Mouse (Mus musculus): ENCODE results near the gene Ascl1.

The Ascl1 gene

DNA sequence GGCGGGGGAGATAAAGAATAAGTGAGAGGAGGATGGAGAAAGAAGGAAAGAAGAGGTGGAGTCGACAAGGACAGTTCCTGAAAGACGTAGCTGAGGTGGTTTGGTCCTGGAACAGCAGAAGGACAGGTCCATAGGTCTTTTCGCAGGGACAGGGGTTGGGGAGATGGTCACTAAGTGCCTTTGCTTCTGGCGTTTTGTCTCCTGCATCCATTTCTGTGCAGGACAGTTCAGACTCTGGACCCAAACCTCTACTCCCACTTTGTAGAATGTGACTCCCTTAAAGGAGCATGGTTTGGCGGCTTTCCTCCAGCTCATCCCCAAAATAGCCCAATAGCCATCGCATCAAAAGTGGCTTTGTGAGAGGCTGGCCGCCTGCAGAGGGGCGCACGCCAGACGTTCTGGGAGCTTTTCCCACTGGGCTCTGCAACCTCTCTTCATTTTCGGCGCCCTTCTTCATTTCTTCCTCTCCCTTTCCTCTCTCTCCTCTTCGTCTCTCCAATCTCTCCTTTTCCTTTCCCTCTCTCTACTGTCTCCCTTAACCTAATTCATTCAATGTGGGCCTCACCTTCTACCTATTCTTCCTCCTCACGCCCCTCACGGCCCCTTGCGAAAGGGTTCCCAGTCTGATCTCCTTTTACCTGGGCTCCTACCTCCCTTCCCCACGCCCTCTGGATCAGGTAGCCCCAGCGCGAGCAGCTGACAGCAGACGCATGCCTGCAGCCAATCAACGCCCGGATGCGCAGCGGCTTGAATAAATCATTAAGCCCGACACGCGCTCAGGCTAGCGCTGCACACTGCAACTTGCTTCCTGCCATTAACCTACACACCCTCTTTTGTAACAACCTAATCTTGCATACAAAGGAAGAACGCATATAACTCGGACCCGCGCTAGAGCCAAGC, 7.5 kb downstream of the Ascl1 start:
- peak; percentile 51 for DNase-seq (ENCODE audit: low spot score)

DNA sequence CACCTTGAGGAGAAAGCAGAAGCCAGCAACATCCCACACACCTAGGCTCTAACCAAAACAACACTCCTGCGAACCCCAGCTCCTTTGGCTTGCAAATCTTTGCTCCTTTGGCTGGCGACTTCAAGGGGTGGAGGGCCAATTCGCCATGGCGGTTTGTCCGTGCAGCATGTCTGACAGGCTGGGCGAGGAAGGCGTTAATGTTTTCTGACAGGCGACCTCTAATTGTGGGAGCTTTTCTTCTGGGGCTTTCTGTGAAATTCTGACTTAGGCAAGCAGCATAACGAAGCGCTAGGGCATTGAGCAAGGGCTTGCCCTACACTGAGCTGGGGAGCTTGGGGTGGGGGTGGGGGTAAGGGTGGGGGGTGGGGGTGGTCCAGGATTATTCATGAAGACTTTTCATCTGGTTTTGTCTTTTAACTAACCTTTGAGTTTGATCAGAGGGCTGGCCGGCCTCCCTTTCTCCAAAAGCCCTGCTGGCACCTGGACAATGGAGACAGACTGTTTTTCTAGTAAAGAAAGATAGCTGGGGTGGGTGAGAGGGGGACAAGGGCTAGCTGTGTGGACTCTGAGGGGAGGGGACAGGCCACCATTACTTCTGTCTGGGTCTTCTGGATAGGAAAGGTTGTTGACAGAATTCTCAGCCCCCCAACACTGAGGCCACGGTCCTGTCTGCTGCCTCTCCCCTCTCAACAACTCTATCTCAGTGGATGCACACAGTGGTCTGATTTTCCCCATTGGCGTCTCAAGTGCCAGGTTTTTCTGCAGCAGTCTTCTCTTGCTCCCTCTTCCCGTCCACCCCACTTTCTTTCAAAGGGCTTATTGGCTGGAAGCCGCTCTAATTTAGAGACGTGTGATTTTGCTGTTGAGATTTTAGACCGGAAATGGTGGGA, 8.4 kb downstream of the Ascl1 start:
- no peak for DNase-seq (ENCODE audit: low spot score)

DNA sequence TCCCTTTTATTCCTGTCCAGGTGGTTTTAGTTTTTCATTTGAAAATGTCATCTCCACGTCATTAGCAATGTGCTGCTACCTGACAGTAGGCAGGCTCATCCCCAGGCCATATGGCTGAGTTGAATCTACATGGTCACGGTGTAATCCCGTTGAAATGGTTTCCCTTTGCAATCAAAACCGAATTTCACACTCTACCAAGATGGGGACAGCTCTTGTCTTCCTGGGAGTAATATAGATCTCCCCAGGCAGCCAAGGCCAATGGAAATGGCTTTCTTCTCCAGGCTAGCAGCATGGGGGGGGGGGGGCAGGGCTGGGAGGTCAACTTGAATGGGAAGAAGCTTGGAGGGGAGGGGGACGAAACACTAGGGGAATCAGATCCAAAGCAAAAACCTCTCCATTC, 15.6 kb downstream of the Ascl1 start:
- DNase-seq (ENCODE audit: low spot score), result no peak

DNA sequence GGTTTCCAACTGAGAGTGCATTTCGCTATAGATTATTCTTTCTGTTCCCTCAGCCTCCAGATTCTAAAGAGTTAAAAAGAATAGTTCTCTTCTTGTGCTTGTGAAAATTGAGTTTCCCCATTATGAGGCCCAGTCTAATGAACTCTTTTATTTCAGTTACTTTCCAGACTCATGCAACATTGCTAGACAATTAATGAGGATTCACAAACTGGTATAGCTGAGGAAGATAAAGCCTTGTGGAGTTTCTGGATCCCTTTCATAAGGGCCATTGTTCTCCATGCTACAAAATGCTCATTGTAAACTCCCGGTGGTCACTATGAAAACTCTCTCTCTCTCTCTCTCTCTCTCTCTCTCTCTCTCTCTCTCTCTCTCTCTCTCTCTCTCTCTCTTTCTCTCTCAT, 18.5 kb downstream of the Ascl1 start:
- DNase-seq (ENCODE audit: low spot score), result no peak

DNA sequence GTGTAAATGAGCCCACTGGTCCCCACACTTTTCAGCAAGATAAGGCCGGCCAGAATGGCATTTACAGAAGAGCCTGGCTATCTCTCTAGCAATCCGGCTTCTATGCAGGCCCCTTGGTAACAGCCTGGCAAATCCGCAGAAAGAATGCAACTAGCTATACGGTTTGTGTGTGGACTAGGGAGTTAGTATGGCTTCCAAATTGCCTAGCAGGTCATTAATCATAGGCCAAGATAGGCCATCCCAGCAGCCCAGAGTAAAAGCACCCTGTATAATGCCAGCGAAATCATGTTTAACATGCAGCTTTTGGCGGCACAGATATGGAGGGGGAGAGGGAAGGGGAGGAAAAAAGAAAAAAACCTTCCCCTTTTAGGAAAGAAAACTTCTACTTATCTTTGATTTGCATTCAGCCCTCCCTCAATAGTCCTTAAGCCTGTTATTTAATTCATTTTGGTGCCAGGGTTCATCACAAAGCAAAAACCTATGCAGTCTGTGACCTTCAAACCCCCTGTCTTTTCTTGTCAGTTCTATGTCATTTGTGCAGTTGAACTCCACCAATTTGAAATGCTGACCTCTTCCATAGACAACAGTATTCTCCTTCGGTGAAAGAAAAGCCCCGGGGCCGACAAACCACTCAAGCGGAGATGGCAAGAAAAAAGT, 19.9 kb downstream of the Ascl1 start:
- no peak for DNase-seq (ENCODE audit: low spot score)

DNA sequence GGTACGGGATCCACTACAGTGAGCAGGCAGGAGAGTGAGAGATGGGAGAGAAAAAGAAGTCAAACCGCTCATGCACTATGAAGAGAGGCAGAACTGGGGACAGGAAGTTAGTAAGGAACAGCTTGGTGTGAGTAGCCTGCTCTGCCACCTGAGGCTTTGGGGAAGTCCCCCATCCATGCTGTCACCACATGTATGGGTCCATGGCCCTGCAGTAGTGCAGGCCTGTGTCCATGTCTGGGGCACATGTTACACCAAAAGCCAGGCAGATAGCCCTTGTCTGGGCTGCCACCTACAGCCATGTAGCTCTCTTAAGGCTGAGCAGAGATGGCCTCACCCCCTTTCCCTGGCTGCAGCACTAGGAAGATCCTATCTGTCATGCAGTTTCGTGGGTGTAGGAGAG, 42.7 kb downstream of the Ascl1 start:
- DNase-seq (ENCODE audit: low spot score), result no peak

DNA sequence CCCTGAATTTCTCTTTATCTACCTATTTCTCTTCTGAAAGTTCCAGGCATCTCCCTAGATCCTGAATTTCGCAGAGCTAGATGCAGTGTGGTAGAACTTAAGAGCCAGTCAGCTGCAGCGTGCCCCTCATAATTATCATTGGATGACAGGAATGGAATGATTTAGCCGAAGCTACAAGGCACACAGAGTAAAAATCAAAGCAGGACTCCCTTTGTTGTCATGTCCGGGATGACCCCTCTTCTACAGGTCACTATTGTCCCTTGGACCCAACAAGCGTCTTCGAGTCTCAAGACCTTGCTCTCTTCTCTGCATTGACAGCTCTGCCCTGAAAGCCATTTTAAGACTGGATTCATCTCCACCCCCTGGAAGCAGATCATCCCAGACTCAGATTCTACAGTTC, 44.1 kb downstream of the Ascl1 start:
- DNase-seq (ENCODE audit: low spot score), result no peak

DNA sequence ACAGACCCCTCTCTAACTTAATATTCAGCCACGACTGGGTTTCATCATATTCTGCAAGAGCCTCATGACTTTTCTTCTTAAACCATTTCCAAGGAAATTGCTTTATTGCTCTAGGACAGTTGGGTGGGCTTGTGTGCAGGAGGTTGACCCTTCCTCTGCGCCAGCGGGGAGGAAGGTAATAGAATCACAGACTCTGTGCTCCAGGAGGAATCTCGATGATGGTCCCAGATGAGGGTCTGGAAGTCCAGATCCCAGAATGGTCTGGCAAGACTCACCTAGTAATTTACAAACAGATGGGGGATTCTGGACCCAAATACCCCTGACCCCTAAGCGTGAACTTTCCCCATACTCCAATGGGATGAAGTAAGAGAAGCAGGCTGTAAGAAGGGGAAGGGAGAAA, 45.2 kb downstream of the Ascl1 start:
- DNase-seq (ENCODE audit: low spot score), result no peak

DNA sequence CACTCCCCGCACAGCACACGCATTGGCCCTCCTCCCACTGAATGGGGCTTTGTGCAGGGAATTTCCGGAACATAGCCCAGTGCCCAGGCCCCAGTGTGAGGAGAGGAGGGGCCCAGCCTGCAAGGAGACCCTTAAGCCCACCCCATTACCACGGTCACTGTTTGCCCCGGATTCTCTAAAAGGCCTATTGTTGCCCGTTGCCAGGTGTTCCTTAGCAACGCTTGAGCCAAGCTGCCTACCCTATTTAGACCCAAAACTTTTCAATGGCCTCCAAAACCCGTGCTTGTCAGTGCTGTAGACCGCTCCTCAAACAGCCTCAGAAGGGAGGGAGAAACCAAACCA, 45.7 kb downstream of the Ascl1 start:
- DNase-seq (ENCODE audit: low spot score), result peak; percentile 52

DNA sequence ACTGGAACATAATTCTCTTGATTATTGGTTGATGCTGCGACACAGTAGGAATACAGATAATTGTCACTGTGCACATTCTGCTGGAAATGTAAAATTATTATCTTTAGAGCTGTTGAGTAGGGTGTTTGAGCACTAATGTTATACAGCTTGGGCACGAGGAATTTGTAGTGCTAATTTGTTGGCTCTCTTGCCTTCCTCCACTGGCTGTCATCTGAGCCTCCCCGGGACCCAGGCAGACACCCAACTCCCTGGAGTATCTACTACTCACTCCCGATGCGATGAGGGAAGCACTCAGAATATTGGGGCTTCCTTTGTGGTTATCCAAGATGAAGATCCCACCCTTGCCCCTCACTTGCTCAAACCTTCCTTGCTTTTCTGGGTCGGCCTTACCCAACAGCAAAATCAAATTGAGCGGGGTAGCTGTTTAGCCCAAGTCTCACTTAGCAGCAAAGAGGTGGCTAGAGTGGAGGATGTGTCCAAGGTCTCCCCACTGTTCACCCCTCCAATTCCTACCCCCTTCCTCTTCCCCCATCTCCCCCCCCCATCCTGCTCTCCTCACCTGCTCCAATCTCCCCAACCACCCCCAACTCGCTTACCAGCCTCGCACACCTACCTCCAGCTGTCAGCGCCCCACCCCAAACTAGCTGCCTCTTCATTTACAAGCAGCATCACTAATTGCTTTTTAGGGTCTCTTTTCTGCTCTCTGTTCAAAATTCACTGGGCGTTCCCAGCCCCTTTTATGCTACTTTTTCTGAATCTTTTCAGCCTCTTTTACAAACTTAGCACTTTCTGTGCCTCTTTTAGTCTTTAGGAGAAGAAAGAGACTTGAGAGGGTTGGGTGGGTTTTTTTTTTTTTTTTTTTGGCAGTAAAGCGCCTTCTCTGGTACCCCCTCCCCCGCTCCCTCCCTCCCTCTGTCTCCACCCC, 46.4 kb downstream of the Ascl1 start:
- DNase-seq (ENCODE audit: low spot score), result no peak

DNA sequence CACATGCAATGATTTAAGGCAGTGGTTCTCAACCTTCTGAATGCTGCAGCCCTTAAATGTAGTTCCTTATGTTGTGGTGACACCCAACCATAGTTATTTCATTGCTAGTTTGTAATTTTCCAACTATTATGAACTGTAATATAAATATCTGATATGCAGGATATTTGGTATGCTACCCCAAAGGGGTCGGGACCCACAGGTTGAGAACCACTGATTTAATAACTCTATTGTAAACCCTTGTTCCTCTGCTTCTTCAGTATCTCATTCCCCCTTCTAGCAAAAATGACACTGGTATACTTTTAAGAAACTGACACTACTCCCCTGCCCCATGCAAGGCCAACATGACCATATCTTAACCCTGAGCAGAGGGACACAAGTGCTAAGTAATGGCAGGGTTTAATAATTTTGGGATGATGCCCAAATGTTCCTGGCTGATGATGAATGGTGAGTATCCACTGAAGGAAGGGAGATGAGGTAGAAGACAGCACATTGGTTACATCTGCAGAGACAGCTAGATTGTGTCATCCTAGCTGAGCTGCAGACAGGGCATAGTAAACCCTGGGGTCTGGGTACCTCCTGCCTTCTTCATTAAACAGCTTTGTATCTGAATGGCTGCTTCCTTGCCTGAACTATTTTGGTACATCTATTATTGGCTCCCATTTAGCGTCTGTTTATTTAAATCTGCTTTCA, 47.2 kb downstream of the Ascl1 start:
- DNase-seq (ENCODE audit: low spot score), result no peak
